Mouse (Mus musculus) heart, embryonic 12.5 days (tissue): ENCODE measurements around the gene Olfr71. TPM values are rescaled to one million over a fixed set of nuclear protein-coding genes. Genes with fewer than 3 reads are reported as not detected.

Source experiments
- ATAC-seq: fragments of 200-750 bp; cut with Nextera tagmentation; 2 replicates; pipeline ENCODE4 v1.8.0; 2017; ENCODE audit warnings: moderate TSS enrichment, moderate library complexity; ENCODE audit not compliant: insufficient number of reproducible peaks, low FRiP score
- H3K27ac ChIP-seq: fragments of 300-500 bp; sonication (generic); 2 replicates; pipeline ENCODE4 v1.5.1; 2016; ENCODE audit warnings: mild to moderate bottlenecking, moderate library complexity; ENCODE audit not compliant: poor library complexity, severe bottlenecking
- H3K27me3 ChIP-seq: fragments of 300-500 bp; sonication (generic); replicated peaks from 2 replicates; pipeline ENCODE4 v1.6.1; 2016; ENCODE audit warnings: mild to moderate bottlenecking, moderate library complexity
- H3K36me3 ChIP-seq: fragments of 300-500 bp; sonication (generic); 2 replicates; pipeline ENCODE4 v1.6.1; 2016; ENCODE audit warnings: mild to moderate bottlenecking, moderate library complexity
- H3K4me1 ChIP-seq: fragments of 300-500 bp; sonication (generic); replicated peaks from 2 replicates; pipeline ENCODE4 v1.6.1; 2016; ENCODE audit warnings: mild to moderate bottlenecking
- H3K4me2 ChIP-seq: fragments of 300-500 bp; sonication (generic); 2 replicates; pipeline ENCODE4 v1.6.1; 2016; ENCODE audit warnings: mild to moderate bottlenecking, moderate library complexity
- H3K4me3 ChIP-seq: fragments of 300-500 bp; sonication (generic); 2 replicates; pipeline ENCODE4 v1.5.1; 2016; ENCODE audit warnings: mild to moderate bottlenecking
- H3K9ac ChIP-seq: fragments of 300-500 bp; sonication (generic); 2 replicates; pipeline ENCODE4 v1.6.1; 2016; ENCODE audit warnings: mild to moderate bottlenecking, moderate library complexity
- H3K9me3 ChIP-seq: fragments of 300-500 bp; sonication (generic); replicated peaks from 2 replicates; pipeline ENCODE4 v1.6.1; 2016; ENCODE audit warnings: mild to moderate bottlenecking, moderate library complexity
- whole genome bisulfite sequencing: fragments of 180-500 bp; shearing (Covaris S2); methylation state at CpG from one replicate; pipeline ENCODE4 v1.1.7; 2016; 5-methylcytosine and 5-hydroxymethylcytosine counted together
- polyA plus RNA-seq: library from polyadenylated mRNA; unstranded; fragments of >200 nt; fragmentation: Nextera tagmentation; extraction: Ambion mirVana; gene quantifications from 2 replicates; pipeline ENCODE4 v1.2.1, GENCODE M21; 2016

The Olfr71 gene
- polyA plus RNA-seq, 1 experiment from 2014 or later, result not detected

DNA sequence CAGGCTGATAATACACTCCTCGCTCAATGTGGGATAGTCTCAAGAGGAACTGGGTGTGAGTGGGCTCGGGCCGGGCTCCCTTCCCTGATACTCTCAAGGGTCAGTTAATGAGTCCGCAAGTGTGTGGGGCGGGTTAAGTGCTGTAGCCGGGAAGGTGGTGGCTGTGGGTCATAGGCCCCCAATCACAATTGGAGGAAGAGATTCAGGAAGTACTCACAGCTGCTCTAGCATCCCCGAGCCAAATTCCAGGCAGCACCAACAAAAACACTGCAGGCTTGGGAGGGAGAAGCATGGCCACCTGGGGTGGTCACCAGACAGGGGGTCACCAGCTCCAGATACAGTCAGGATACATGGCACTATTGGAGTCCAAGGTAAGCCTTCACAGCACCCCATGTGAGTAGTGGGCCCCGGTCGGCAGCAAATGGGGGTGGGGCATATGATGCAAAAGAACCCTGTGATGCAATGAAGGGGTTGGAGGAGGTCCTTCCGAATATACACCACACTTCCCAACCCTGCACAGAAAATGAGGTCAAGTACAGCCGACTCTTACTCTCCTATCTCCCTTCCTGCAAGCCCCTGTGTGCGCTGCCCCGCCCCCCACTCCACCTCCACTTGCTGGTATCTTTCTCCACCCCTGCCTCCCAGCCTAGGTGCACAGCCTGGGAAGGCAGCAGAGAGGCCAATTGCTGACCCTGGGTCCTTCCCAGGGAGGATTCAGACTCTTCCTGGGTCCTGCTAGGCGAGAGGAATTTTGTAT, 19.9 kb upstream of the Olfr71 start, which contains the start of gene Spaar:
Gene Spaar, plus strand, starts transcription at position 241 of the 757 bp plus-strand sequence.
- Histone ChIP-seq H3K27me3 (no peaks in the 10 kb centered on the region), H3K4me1 (peaks cover 76% of the 10 kb centered on the region), H3K9ac (0 out of 2 replicates have a peak within 1 kb of the TSS, but pooled peaks have one; percentile 25), H3K36me3 (no peaks in the 10 kb centered on the region), H3K27ac (peak within 1 kb of the TSS; percentile 90), H3K4me3 (no peak within 1 kb of the TSS), H3K4me2 (peak within 1 kb of the TSS; percentile 30), H3K9me3 (no peaks in the 10 kb centered on the region)
- 30% methylated on average over 14 of the region's 14 CpGs for WGBS
- ATAC-seq, result 0 out of 2 replicates have a peak, but pooled peaks have one; percentile 20

- Histone ChIP-seq H3K9me3 (no peaks in the 10 kb centered on the region), H3K4me2 (peak overlapping the region; percentile 30; the same call in 1 of the 2 replicates), H3K27me3 (no peaks in the 10 kb centered on the region), H3K9ac (0 out of 2 replicates have a peak overlapping the region, but pooled peaks have one; percentile 25), H3K27ac (peak overlapping the region; percentile 90), H3K4me3 (no peak overlapping the region), H3K36me3 (no peaks in the 10 kb centered on the region), H3K4me1 (peaks cover 76% of the 10 kb centered on the region)
- 17% methylated on average over 3 of the region's 3 CpGs for WGBS
- ATAC-seq, result no peak
Measured at GRCm38 (mm10) chr4:43729126-43729525, 19.1 kb upstream of the Olfr71 start.

GRCm38 (mm10) chr4:43728576-43728954, 18.5 kb upstream of the Olfr71 start:
- H3K4me2 ChIP-seq, result peak overlapping the region; percentile 30; the same call in 1 of the 2 replicates
- H3K36me3 ChIP-seq, result no peaks in the 10 kb centered on the region
- peak overlapping the region; percentile 90 for H3K27ac ChIP-seq
- H3K9ac ChIP-seq, result 0 out of 2 replicates have a peak overlapping the region, but pooled peaks have one; percentile 25
- peak; percentile 34; the same call in 1 of the 2 replicates for ATAC-seq
- peaks cover 73% of the 10 kb centered on the region for H3K4me1 ChIP-seq
- H3K4me3 ChIP-seq, result no peak overlapping the region
- WGBS, result 5% methylated on average over 5 of the region's 5 CpGs
- H3K27me3 ChIP-seq, result no peaks in the 10 kb centered on the region
- H3K9me3 ChIP-seq, result no peaks in the 10 kb centered on the region

DNA sequence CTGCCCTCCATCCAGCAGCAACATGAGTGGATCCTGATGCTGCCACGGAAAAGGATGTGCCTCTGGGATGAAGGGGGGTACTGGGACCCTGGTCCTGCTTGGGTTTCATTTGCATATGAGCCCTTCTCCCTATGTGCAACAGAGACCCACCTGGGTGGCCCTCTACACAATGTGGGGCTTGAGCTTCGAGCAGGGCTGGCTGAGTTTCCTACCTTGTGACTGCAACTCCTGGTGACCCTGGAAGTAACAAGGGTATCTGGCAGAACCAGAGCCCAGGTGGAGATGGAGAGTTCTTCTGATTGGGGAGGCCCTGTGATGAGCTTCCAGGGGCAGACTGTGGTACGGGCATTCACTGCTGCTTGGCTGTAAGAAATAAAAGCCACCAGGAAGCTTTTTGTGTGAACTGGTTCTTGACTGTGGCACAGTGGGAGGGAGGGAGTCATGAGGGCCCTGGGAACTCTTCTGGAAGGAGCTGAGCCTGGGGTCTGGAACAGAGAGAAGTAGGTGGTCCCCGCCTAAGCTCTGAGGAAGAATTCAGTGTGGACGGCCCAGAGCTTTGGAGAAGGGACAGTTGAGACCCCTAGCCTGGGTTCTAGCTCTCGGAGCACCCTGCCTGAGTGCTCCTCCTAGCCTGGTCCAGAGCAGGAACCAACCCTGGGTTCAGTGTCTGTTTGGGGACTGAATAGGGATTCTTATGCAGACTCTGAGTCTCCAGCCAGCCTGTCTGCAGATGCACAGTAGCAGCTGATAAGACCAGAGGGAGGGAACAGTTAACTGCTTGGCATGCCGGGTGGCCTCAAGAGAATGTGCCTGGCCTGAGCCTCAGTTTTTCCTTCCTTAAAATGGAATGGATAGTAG, 17.9 kb upstream of the Olfr71 start:
- Histone ChIP-seq H3K27ac (peak overlapping the region; percentile 90), H3K4me1 (peaks cover 68% of the 10 kb centered on the region), H3K36me3 (no peaks in the 10 kb centered on the region), H3K4me2 (peak overlapping the region; percentile 30), H3K9me3 (no peaks in the 10 kb centered on the region), H3K9ac (peak overlapping the region; percentile 33), H3K27me3 (no peaks in the 10 kb centered on the region), H3K4me3 (no peak overlapping the region)
- 49% methylated on average over 7 of the region's 7 CpGs for WGBS
- ATAC-seq, result peak; percentile 35; the same call in 1 of the 2 replicates

- H3K4me3 ChIP-seq, result no peak within 1 kb of the TSS
- H3K27me3 ChIP-seq, result no peaks in the 10 kb centered on the region
- peaks cover 58% of the 10 kb centered on the region for H3K4me1 ChIP-seq
- WGBS, result 20% methylated on average over 3 of the region's 3 CpGs
- peak within 1 kb of the TSS; percentile 90 for H3K27ac ChIP-seq
- H3K36me3 ChIP-seq, result no peaks in the 10 kb centered on the region
- peak; percentile 58 for ATAC-seq
- H3K9me3 ChIP-seq, result no peaks in the 10 kb centered on the region
- H3K4me2 ChIP-seq, result peak within 1 kb of the TSS; percentile 30
- peak within 1 kb of the TSS; percentile 33 for H3K9ac ChIP-seq
Measured at GRCm38 (mm10) chr4:43726995-43727394, 16.9 kb upstream of the Olfr71 start, which contains the start of gene Hrct1. TSS of gene Hrct1 (plus strand) at chr4:43727188.

DNA sequence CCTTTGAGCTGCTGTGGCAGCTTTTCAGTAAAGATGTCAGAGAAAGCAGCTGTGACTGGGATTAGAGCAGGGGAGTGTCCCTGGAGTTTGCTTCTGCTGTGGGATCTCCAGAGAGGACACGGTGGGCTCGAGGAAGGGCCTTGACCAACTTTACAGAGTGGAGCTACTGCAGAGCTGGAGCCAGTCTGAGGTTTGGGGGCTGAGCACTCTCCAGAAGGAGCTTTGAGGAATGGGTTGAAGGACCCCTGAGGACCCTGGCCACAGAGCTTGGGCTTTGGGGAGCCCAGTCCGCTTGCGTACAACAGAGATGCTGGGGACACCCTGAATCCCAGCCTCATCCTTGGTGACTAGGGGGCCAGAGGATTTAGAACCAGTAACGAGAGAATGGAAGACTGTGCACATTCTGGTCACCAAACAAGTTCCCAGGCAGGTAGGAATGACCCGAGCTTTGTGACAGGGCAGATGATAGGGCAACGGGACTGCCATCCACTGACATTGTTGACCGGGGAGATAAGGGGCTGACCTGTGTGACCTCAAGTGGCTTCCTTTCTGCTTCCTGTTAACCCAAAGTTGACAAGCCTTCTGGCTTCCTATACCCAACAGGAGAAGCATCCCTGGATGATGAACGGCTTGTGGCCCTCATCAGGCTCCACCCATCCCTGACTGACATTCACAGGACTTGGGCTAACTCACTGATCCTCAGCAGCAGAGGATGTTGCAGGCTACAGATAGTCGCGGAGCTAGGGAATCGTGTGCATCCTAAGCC, 16.4 kb upstream of the Olfr71 start:
- Histone ChIP-seq H3K4me2 (no peak overlapping the region), H3K27me3 (no peaks in the 10 kb centered on the region), H3K36me3 (no peaks in the 10 kb centered on the region), H3K4me3 (no peak overlapping the region), H3K27ac (peak overlapping the region; percentile 90), H3K9me3 (no peaks in the 10 kb centered on the region), H3K9ac (no peak overlapping the region), H3K4me1 (peaks cover 56% of the 10 kb centered on the region)
- ATAC-seq, result no peak
- WGBS, result 44% methylated on average over 12 of the region's 12 CpGs

GRCm38 (mm10) chr4:43724764-43725163, 14.7 kb upstream of the Olfr71 start:
- Histone ChIP-seq H3K27me3 (no peaks in the 10 kb centered on the region), H3K36me3 (no peaks in the 10 kb centered on the region), H3K4me3 (no peak overlapping the region), H3K9ac (no peak overlapping the region), H3K9me3 (no peaks in the 10 kb centered on the region), H3K4me1 (peaks cover 44% of the 10 kb centered on the region), H3K4me2 (no peak overlapping the region), H3K27ac (no peak overlapping the region)
- no peak for ATAC-seq
- WGBS, result 14% methylated on average over 1 of the region's 1 CpGs

GRCm38 (mm10) chr4:43722191-43722590, 12.1 kb upstream of the Olfr71 start:
- ATAC-seq, result no peak
- Histone ChIP-seq H3K4me3 (no peak overlapping the region), H3K9ac (no peak overlapping the region), H3K4me2 (no peak overlapping the region), H3K36me3 (no peaks in the 10 kb centered on the region), H3K27ac (no peak overlapping the region), H3K27me3 (no peaks in the 10 kb centered on the region), H3K9me3 (no peaks in the 10 kb centered on the region), H3K4me1 (peaks cover 19% of the 10 kb centered on the region)
- 85% methylated on average over 4 of the region's 4 CpGs for WGBS

- peaks cover 5% of the 10 kb centered on the region for H3K4me1 ChIP-seq
- H3K27ac ChIP-seq, result peak overlapping the region; percentile 79
- 34% methylated on average over 15 of the region's 16 CpGs for WGBS
- no peak overlapping the region for H3K9ac ChIP-seq
- 0 out of 2 replicates have a peak, but pooled peaks cover 6% of the 10 kb centered on the region for H3K27me3 ChIP-seq
- H3K4me3 ChIP-seq, result no peak overlapping the region
- no peaks in the 10 kb centered on the region for H3K36me3 ChIP-seq
- no peak for ATAC-seq
- peak overlapping the region; percentile 40; the same call in 1 of the 2 replicates for H3K4me2 ChIP-seq
- no peaks in the 10 kb centered on the region for H3K9me3 ChIP-seq
Measured at GRCm38 (mm10) chr4:43720491-43721228, 10.6 kb upstream of the Olfr71 start.

DNA sequence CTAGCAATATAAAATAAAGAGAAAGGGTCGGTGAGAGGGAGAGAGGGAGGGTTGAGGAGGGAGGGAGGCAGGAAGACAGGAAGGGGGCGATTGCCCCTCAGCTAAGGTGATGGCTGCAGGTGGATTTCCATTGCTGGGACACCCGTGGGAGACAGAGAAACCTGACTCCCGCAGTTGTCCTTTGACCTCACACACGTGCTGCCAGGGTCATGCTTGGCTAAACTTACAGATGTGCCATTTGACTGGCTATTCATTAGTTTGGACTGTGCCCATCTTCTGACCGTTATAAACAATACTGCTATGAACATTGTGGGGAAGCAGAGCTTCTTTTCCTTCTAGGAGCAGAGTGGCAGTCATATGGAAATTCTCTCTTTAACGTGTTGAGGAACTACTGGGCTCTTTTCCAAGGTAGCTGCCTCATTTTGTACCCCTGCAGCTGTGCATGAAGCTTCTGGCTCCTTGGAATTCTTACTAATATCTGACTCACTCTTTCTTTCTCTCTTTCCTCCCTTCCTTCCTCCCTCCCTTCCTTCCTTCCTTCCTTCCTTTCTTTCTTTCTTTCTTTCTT, 3.7 kb upstream of the Olfr71 start:
- 47% methylated on average over 7 of the region's 7 CpGs for WGBS
- Histone ChIP-seq H3K4me3 (no peak overlapping the region), H3K36me3 (no peaks in the 10 kb centered on the region), H3K27ac (no peak overlapping the region), H3K27me3 (peaks cover 11% of the 10 kb centered on the region; the same call in 1 of the 2 replicates), H3K4me1 (peaks cover 8% of the 10 kb centered on the region; the same call in 1 of the 2 replicates), H3K4me2 (no peak overlapping the region), H3K9me3 (no peaks in the 10 kb centered on the region), H3K9ac (0 out of 2 replicates have a peak overlapping the region, but pooled peaks have one; percentile 10)
- ATAC-seq, result no peak
